Mouse (Mus musculus) intestine, embryonic 15.5 days (tissue): ENCODE measurements at regions not wholly inside any gene's neighbourhood (a gene's known extent, or its start where the extent isn't known, plus 50 kb on each side); places are given as distances from the start of the nearest gene placed in this dataset.

Source experiments
- ATAC-seq: fragments of 200-750 bp; cut with Nextera tagmentation; 2 replicates; pipeline ENCODE4 v1.8.0; 2017; ENCODE audit warnings: moderate TSS enrichment, moderate library complexity
- H3K27ac ChIP-seq: fragments of 300-500 bp; sonication (generic); 2 replicates; pipeline ENCODE4 v1.5.1; 2015; ENCODE audit warnings: mild to moderate bottlenecking, inconsistent platforms
- H3K27me3 ChIP-seq: fragments of 300-500 bp; sonication (generic); replicated peaks from 2 replicates; pipeline ENCODE4 v1.6.1; 2015; ENCODE audit warnings: inconsistent platforms
- H3K36me3 ChIP-seq: fragments of 300-500 bp; sonication (generic); 2 replicates; pipeline ENCODE4 v1.6.1; 2015; ENCODE audit warnings: inconsistent platforms
- H3K4me1 ChIP-seq: fragments of 300-500 bp; sonication (generic); replicated peaks from 2 replicates; pipeline ENCODE4 v1.6.1; 2015; ENCODE audit warnings: inconsistent platforms
- H3K4me2 ChIP-seq: fragments of 300-500 bp; sonication (generic); replicated peaks from 2 replicates; pipeline ENCODE4 v1.6.1; 2015; ENCODE audit warnings: mild to moderate bottlenecking, inconsistent platforms
- H3K4me3 ChIP-seq: fragments of 300-500 bp; sonication (generic); replicated peaks from 2 replicates; pipeline ENCODE4 v1.5.1; 2015; ENCODE audit warnings: inconsistent platforms
- H3K9ac ChIP-seq: fragments of 300-500 bp; sonication (generic); 2 replicates; pipeline ENCODE4 v1.6.1; 2015; ENCODE audit warnings: inconsistent platforms
- H3K9me3 ChIP-seq: fragments of 300-500 bp; sonication (generic); 2 replicates; pipeline ENCODE4 v1.6.1; 2016; ENCODE audit warnings: inconsistent platforms
- WGBS: fragments of 180-500 bp; shearing (Covaris S2); methylation state at CpG from one replicate; pipeline ENCODE4 v1.1.7; 2015; 5-methylcytosine and 5-hydroxymethylcytosine counted together

DNA sequence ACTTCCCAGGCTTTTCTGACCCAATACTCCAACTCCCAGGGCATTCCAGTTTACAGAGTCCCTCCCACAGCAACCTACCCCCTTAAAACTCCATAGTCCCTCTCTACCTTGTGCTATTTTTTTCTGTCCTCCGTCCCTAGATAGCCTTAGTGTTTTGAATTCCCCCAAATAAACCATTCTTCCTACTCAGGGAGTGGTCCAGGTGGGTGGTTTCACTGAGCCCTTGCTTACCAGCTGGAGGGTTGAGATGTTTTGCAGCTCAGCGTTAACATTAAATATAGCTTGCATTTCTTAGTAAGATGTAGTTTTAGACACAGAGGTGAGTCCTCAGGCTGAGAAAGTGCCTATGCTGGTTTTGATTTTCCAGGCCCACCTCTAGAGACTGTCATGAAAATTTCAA is 313.0 kb downstream of the Bmper start:
- no peak for ATAC-seq
- H3K4me3 ChIP-seq: no peak overlapping the region
- WGBS: 52% methylated on average over 2 of the region's 2 CpGs
- no peak overlapping the region for H3K4me2 ChIP-seq
- H3K27ac ChIP-seq: no peak overlapping the region
- no peaks in the 10 kb centered on the region for H3K27me3 ChIP-seq
- no peak overlapping the region for H3K9ac ChIP-seq
- no peaks in the 10 kb centered on the region for H3K9me3 ChIP-seq
- H3K36me3 ChIP-seq: no peaks in the 10 kb centered on the region
- H3K4me1 ChIP-seq: no peaks in the 10 kb centered on the region

DNA sequence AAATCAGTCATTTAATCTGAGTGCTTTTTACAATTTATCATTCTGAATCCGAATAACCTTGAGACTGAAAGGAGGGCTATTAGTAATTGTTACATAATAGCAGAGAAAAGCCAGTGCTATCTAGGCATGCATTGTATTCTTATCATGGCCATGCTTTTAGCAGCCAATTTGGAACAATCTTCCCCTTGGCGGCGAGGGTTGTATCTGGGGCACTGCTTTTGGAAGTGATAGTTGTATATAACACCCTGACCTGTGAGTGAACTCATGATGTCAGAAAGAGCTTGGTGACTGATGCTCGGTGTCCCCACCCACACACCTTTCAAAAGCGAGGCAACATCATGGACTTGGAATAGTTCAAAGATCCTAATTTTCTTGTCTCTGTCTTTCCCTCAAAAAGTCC is 315.2 kb downstream of the Bmper start:
- Histone ChIP-seq H3K9me3 (no peaks in the 10 kb centered on the region), H3K27ac (no peak overlapping the region), H3K4me2 (no peak overlapping the region), H3K4me1 (no peaks in the 10 kb centered on the region), H3K36me3 (no peaks in the 10 kb centered on the region), H3K9ac (no peak overlapping the region), H3K4me3 (no peak overlapping the region), H3K27me3 (no peaks in the 10 kb centered on the region)
- no peak for ATAC-seq
- 50% methylated on average over 5 of the region's 5 CpGs for WGBS

DNA sequence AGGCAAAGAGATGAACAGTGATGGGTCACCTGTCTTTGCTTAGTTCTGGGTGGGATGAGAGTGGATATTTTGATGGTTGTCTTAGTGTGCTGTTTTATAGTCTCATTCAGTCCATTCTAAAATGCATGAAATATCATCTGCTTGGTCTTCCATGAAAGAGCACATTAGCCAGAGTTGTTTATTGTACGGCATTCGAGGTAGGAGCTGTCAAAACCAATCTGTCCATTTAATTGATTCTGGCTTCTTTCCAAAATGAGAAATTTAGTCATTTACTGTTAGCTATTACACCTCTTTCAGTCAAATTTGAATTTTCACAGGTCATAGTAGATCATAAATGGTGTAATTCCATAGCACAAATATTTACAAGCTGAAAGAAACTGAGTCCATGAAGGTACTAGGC is 328.8 kb downstream of the Bmper start:
- ATAC-seq: no peak
- no peaks in the 10 kb centered on the region for H3K36me3 ChIP-seq
- H3K27me3 ChIP-seq: no peaks in the 10 kb centered on the region
- no peak overlapping the region for H3K4me2 ChIP-seq
- 60% methylated on average over 2 of the region's 2 CpGs for WGBS
- H3K4me1 ChIP-seq: no peaks in the 10 kb centered on the region
- no peak overlapping the region for H3K4me3 ChIP-seq
- H3K27ac ChIP-seq: no peak overlapping the region
- H3K9ac ChIP-seq: no peak overlapping the region
- no peaks in the 10 kb centered on the region for H3K9me3 ChIP-seq

- H3K9ac ChIP-seq: no peak overlapping the region
- no peaks in the 10 kb centered on the region for H3K9me3 ChIP-seq
- no peak overlapping the region for H3K4me2 ChIP-seq
- H3K27me3 ChIP-seq: no peaks in the 10 kb centered on the region
- no peak overlapping the region for H3K4me3 ChIP-seq
- no peak overlapping the region for H3K27ac ChIP-seq
- H3K4me1 ChIP-seq: no peaks in the 10 kb centered on the region
- WGBS: 71% methylated on average over 1 of the region's 1 CpGs
- no peaks in the 10 kb centered on the region for H3K36me3 ChIP-seq
- no peak for ATAC-seq
Measured at GRCm38 (mm10) chr9:23553766-23554165, 330.9 kb downstream of the Bmper start.

GRCm38 (mm10) chr9:23557601-23558000 is 334.7 kb downstream of the Bmper start:
- ATAC-seq: no peak
- no peak overlapping the region for H3K27ac ChIP-seq
- H3K4me2 ChIP-seq: no peak overlapping the region
- no peaks in the 10 kb centered on the region for H3K27me3 ChIP-seq
- WGBS: 74% methylated on average over 3 of the region's 3 CpGs
- H3K36me3 ChIP-seq: no peaks in the 10 kb centered on the region
- H3K9me3 ChIP-seq: no peaks in the 10 kb centered on the region
- H3K9ac ChIP-seq: no peak overlapping the region
- no peak overlapping the region for H3K4me3 ChIP-seq
- no peaks in the 10 kb centered on the region for H3K4me1 ChIP-seq

- Histone ChIP-seq H3K9me3 (no peaks in the 10 kb centered on the region), H3K27ac (no peak overlapping the region), H3K36me3 (no peaks in the 10 kb centered on the region), H3K4me3 (no peak overlapping the region), H3K27me3 (no peaks in the 10 kb centered on the region), H3K4me2 (no peak overlapping the region), H3K9ac (no peak overlapping the region), H3K4me1 (no peaks in the 10 kb centered on the region)
- WGBS: 78% methylated on average over 3 of the region's 3 CpGs
- ATAC-seq: no peak
Measured at GRCm38 (mm10) chr9:23561924-23562323, 339.0 kb downstream of the Bmper start.

DNA sequence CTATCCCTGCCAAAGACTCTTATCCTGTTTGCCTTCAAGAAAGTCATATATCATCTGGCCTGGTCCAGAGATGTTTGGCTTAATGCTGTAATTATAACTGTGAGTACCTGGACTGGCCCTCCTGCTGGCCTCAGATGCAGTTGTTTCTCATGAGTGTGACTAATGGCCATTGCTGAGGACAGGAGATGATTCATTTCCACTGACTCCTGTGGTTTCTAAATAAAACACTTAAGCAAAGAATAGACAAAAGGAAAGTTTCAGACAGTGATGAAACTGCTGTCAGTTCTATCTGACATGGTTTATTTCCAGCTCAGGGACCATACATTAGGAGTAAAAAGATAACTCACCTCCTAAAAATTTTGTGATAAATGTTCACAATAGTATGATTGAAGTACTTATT is 344.2 kb downstream of the Bmper start:
- H3K27ac ChIP-seq: no peak overlapping the region
- no peaks in the 10 kb centered on the region for H3K9me3 ChIP-seq
- no peak for ATAC-seq
- H3K27me3 ChIP-seq: no peaks in the 10 kb centered on the region
- no peak overlapping the region for H3K4me2 ChIP-seq
- H3K4me1 ChIP-seq: no peaks in the 10 kb centered on the region
- no peak overlapping the region for H3K9ac ChIP-seq
- H3K36me3 ChIP-seq: no peaks in the 10 kb centered on the region
- no peak overlapping the region for H3K4me3 ChIP-seq

DNA sequence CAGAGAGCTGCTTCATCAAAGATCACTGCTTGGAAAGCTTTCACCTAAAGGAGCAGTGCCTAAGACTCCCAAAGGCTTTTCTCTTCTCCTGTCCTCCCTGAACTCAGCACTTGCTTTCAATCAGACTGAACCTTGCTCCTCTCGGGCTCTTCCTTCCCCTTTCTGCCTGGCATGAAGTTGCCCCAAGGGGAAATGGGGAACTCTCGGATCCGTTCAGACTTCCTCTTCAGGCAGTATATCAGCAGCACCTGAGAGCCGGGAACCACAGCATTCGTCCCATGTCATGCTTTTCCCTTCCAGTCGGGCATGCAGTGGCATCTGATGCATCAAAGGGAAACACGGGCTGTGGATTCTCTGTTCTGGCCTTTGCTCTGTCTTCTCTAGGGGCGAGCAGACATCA is 347.3 kb downstream of the Bmper start:
- H3K36me3 ChIP-seq: no peaks in the 10 kb centered on the region
- H3K9me3 ChIP-seq: no peaks in the 10 kb centered on the region
- H3K4me3 ChIP-seq: no peak overlapping the region
- H3K27me3 ChIP-seq: no peaks in the 10 kb centered on the region
- no peak overlapping the region for H3K9ac ChIP-seq
- no peak overlapping the region for H3K27ac ChIP-seq
- WGBS: 56% methylated on average over 8 of the region's 8 CpGs
- H3K4me2 ChIP-seq: no peak overlapping the region
- no peak for ATAC-seq
- no peaks in the 10 kb centered on the region for H3K4me1 ChIP-seq

DNA sequence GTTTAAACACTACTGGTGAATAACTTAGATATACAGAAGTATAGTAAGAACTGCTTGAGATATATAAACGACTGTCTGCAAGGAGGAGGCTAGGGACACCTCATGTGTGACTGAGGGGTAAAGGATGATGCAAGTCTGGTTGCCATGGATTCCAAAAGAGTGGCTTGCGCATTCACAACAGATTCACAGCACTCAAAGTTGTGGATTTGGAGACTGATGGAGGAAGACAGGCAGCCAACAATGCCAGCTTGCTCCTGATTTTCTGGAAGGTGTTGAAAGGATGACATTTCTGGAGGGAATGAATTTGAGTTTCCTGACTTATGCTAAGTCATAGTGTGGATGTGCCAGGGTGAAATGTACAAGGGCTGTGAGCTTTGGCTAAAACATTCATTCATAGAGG is 353.4 kb downstream of the Bmper start:
- no peak overlapping the region for H3K9ac ChIP-seq
- 87% methylated on average over 2 of the region's 2 CpGs for WGBS

GRCm38 (mm10) chr9:23580155-23580554 is 357.3 kb downstream of the Bmper start:
- Histone ChIP-seq H3K4me1 (no peaks in the 10 kb centered on the region), H3K9ac (no peak overlapping the region), H3K4me2 (no peak overlapping the region), H3K27me3 (no peaks in the 10 kb centered on the region), H3K9me3 (no peaks in the 10 kb centered on the region), H3K27ac (no peak overlapping the region), H3K36me3 (no peaks in the 10 kb centered on the region), H3K4me3 (no peak overlapping the region)
- WGBS: 37% methylated on average over 6 of the region's 6 CpGs
- ATAC-seq: no peak; the same call in 1 of the 2 replicates

More for the DNA sequence above, 353.4 kb downstream of the Bmper start:
- Histone ChIP-seq H3K27me3 (no peaks in the 10 kb centered on the region), H3K4me3 (no peak overlapping the region), H3K4me1 (no peaks in the 10 kb centered on the region), H3K36me3 (no peaks in the 10 kb centered on the region), H3K9me3 (no peaks in the 10 kb centered on the region), H3K27ac (no peak overlapping the region), H3K4me2 (no peak overlapping the region)
- ATAC-seq: no peak

DNA sequence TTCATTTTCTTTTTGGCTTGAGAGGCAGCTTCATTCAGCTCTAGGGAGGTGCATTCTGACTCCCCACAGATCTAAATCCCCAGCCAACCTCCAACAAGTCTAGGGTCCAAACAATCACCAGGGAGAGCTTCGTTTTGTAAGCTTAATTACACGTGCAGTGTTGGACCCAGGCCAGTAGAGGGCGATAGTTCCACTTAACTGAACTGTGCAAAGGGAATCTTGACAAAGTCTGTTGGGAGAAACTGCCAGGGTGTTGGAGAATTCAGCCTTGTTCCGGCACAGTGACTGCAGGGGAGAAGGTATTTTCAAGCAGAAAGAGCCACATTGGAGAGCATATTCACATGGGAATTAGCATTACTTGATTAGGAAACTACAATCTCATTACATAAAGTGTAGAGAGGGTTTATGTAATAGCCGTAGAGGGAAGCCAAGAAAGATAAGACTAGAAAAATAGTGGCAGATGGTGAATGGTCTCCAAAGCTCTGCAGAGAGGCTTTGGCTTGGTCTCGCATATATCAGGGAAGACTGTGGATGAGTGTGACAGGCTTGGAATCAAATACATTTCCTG is 358.2 kb downstream of the Bmper start:
- 16% methylated on average over 6 of the region's 6 CpGs for WGBS
- no peaks in the 10 kb centered on the region for H3K9me3 ChIP-seq
- no peak overlapping the region for H3K9ac ChIP-seq
- no peaks in the 10 kb centered on the region for H3K36me3 ChIP-seq
- no peaks in the 10 kb centered on the region for H3K27me3 ChIP-seq
- no peak overlapping the region for H3K4me3 ChIP-seq
- no peak overlapping the region for H3K4me2 ChIP-seq
- peak; percentile 41; the same call in 1 of the 2 replicates for ATAC-seq
- H3K4me1 ChIP-seq: no peaks in the 10 kb centered on the region
- no peak overlapping the region for H3K27ac ChIP-seq

GRCm38 (mm10) chr9:23584561-23584960 is 361.7 kb downstream of the Bmper start:
- Histone ChIP-seq H3K4me3 (no peak overlapping the region), H3K36me3 (no peaks in the 10 kb centered on the region), H3K9ac (no peak overlapping the region), H3K27me3 (no peaks in the 10 kb centered on the region), H3K27ac (no peak overlapping the region), H3K4me2 (no peak overlapping the region), H3K4me1 (no peaks in the 10 kb centered on the region), H3K9me3 (no peaks in the 10 kb centered on the region)
- no peak for ATAC-seq

- H3K4me1 ChIP-seq: no peaks in the 10 kb centered on the region
- H3K4me2 ChIP-seq: no peak overlapping the region
- ATAC-seq: no peak
- no peaks in the 10 kb centered on the region for H3K9me3 ChIP-seq
- no peak overlapping the region for H3K9ac ChIP-seq
- 59% methylated on average over 2 of the region's 2 CpGs for WGBS
- H3K27me3 ChIP-seq: no peaks in the 10 kb centered on the region
- no peaks in the 10 kb centered on the region for H3K36me3 ChIP-seq
- H3K4me3 ChIP-seq: no peak overlapping the region
- no peak overlapping the region for H3K27ac ChIP-seq
Measured at GRCm38 (mm10) chr9:23589024-23589423, 366.1 kb downstream of the Bmper start.

GRCm38 (mm10) chr9:23591906-23592305 is 369.0 kb downstream of the Bmper start:
- Histone ChIP-seq H3K4me2 (no peak overlapping the region), H3K36me3 (no peaks in the 10 kb centered on the region), H3K4me1 (no peaks in the 10 kb centered on the region), H3K9me3 (no peaks in the 10 kb centered on the region), H3K9ac (no peak overlapping the region), H3K4me3 (no peak overlapping the region), H3K27me3 (no peaks in the 10 kb centered on the region), H3K27ac (no peak overlapping the region)
- ATAC-seq: no peak
